Comparison of ENCODE assay signal across 31 mouse cellular contexts in the genomic region with DNA sequence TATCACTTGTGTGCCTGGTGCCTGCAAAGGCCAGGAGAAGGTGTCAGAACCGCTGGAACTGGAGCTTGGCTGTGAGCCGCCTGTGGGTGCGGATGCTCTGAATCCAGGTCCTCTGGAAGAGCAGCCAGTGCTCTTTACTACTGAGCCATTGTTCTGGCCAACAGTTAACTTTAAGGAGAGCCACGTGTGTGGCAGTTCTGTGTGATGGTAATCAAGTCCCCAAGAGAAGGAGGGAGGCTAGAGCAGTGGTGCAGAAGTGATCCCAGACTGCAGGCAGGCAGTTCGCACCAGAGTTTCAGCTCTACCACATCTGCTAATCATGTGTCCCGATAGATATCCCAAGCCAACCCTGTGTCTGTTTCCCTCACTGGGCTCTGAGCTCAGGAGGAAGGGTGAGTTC. TPM values are rescaled to one million over a fixed set of nuclear protein-coding genes. Genes with fewer than 3 reads are reported as not detected.
DNase-seq lines count a peak whose midpoint lies in the region; ATAC-seq and TF ChIP-seq lines count a peak whose summit lies in the region.
"Had no signal": no experiment of that assay in that cellular context is flagged by ENCODE, and none has a peak within 500 bp of the region (broad histone marks: within the 10 kb centered on the region; RNA-seq: fewer than 3 reads in every experiment).

No protein-coding gene starts in this region.

- intact Hi-C loops in left cerebral cortex, postnatal 14 days (cut with DNase I): no loop called here

- 58% methylated on average over 6 of the region's 6 CpGs for WGBS in embryonic facial prominence, embryonic 14.5 days
- WGBS in embryonic facial prominence, embryonic 10.5 days: 71% methylated on average over 6 of the region's 6 CpGs

- no peak overlapping the region for H3K27ac ChIP-seq in embryonic facial prominence, embryonic 14.5 days (replicated peaks; ENCODE audit: low read depth, low read length)
- H3K27ac ChIP-seq in embryonic facial prominence, embryonic 10.5 days (replicated peaks): no peak overlapping the region
- H3K27ac ChIP-seq in ES-Bruce4 (ENCODE audit: insufficient read depth, low read length): 0 out of 2 replicates have a peak overlapping the region, but pooled peaks have one; percentile 30
- H3K27ac ChIP-seq: embryonic facial prominence, embryonic 13.5 days; forebrain, embryonic 10.5 days; forebrain, embryonic 13.5 days; gastrocnemius, adult 2 months; heart, embryonic 13.5 days; hindbrain, embryonic 14.5 days; hindbrain, postnatal 0 days had no signal

- no peaks in the 10 kb centered on the region for H3K27me3 ChIP-seq in embryonic facial prominence, embryonic 14.5 days (replicated peaks; ENCODE audit: control insufficient read depth, insufficient read depth, low read length)
- no peaks in the 10 kb centered on the region for H3K27me3 ChIP-seq in embryonic facial prominence, embryonic 10.5 days (replicated peaks; ENCODE audit: low read depth, poor library complexity, severe bottlenecking)
- H3K27me3 ChIP-seq in ES-Bruce4 (ENCODE audit: control insufficient read depth, insufficient read depth, low read length, poor library complexity, severe bottlenecking): no peaks in the 10 kb centered on the region
- H3K27me3 ChIP-seq: embryonic facial prominence, embryonic 13.5 days; forebrain, embryonic 13.5 days; heart, embryonic 13.5 days had no signal

- no peak for ATAC-seq in embryonic facial prominence, embryonic 14.5 days (ENCODE audit: low read depth)
- ATAC-seq in frontal cortex, adult (ENCODE audit: low TSS enrichment): no peak
- ATAC-seq: activated CD4-positive, CD25-positive, alpha-beta regulatory T cell, adult 4 months; CD4-positive, CD25-positive, alpha-beta regulatory T cell, adult 4 months; forebrain, embryonic 13.5 days; forebrain, embryonic 16.5 days; hindbrain, postnatal 0 days; inflammation-experienced regulatory T-cells, adult 6 months; intestine, embryonic 16.5 days had no signal

- no peak overlapping the region for H3K4me2 ChIP-seq in embryonic facial prominence, embryonic 14.5 days (ENCODE audit: low read depth, low read length)
- H3K4me2 ChIP-seq: embryonic facial prominence, embryonic 13.5 days; forebrain, embryonic 13.5 days; heart, embryonic 13.5 days; hindbrain, embryonic 14.5 days had no signal

- no peak overlapping the region for H3K4me3 ChIP-seq in embryonic facial prominence, embryonic 14.5 days (ENCODE audit: low read depth, low read length)
- H3K4me3 ChIP-seq in embryonic facial prominence, embryonic 10.5 days: no peak overlapping the region
- H3K4me3 ChIP-seq in ES-Bruce4 (ENCODE audit: low read depth, low read length): 0 out of 2 replicates have a peak overlapping the region, but pooled peaks have one; percentile 5
- H3K4me3 ChIP-seq: embryonic facial prominence, embryonic 13.5 days; forebrain, embryonic 10.5 days; forebrain, embryonic 13.5 days; gastrocnemius, adult 2 months; heart, embryonic 13.5 days had no signal

- peak; percentile 4 for DNase-seq in embryonic facial prominence, embryonic 14.5 days (ENCODE audit: low spot score)
- DNase-seq in embryonic facial prominence, embryonic 10.5 days (ENCODE audit: low spot score): no peak
- peak; percentile 19 for DNase-seq in 3T3-L1 (ENCODE audit: low read depth, low spot score)
- DNase-seq in R1 (ENCODE audit: low read depth, low spot score): peak; percentile 84
- no peak for DNase-seq in urinary bladder, adult 2 months (ENCODE audit: low spot score)
- no peak for DNase-seq in left cerebral cortex, postnatal 14 days (ENCODE audit: low spot score in 2 of 2)
- DNase-seq: adrenal gland, adult 8-10 months; adrenal gland, postnatal 25 days; cerebellum, adult 11-12 months; cerebellum, adult 8-10 months; cerebellum, postnatal 10 days; cerebellum, postnatal 36 days; gastrocnemius, adult 2 months; gastrocnemius, postnatal 14 days; heart, adult 18-20 months; heart, postnatal 14 days; heart, postnatal 4 days; kidney, adult 18-20 months had no signal

- no peaks in the 10 kb centered on the region for H3K9me3 ChIP-seq in embryonic facial prominence, embryonic 14.5 days (ENCODE audit: control insufficient read depth, low read length)
- no peaks in the 10 kb centered on the region for H3K9me3 ChIP-seq in embryonic facial prominence, embryonic 10.5 days
- no peaks in the 10 kb centered on the region for H3K9me3 ChIP-seq in ES-Bruce4 (replicated peaks; ENCODE audit: control insufficient read depth, insufficient read depth, low read length, poor library complexity, severe bottlenecking)
- H3K9me3 ChIP-seq: embryonic facial prominence, embryonic 13.5 days; forebrain, embryonic 10.5 days; forebrain, embryonic 13.5 days; heart, embryonic 13.5 days had no signal

- H3K36me3 ChIP-seq in embryonic facial prominence, embryonic 14.5 days (ENCODE audit: control insufficient read depth, insufficient read depth, low read length): peaks cover 61% of the 10 kb centered on the region; the same call in 1 of the 2 replicates
- H3K36me3 ChIP-seq in embryonic facial prominence, embryonic 10.5 days (replicated peaks): peaks cover 71% of the 10 kb centered on the region
- H3K36me3 ChIP-seq in ES-Bruce4 (ENCODE audit: control insufficient read depth, insufficient read depth, low read length, poor library complexity, severe bottlenecking): 0 out of 2 replicates have a peak, but pooled peaks cover 3% of the 10 kb centered on the region

- TF ChIP-seq CTCF in ES-Bruce4 (IDR thresholded peaks at IDR 0.05; ENCODE audit: low read depth, low read length): no peak

- H3K9ac ChIP-seq in embryonic facial prominence, embryonic 14.5 days (ENCODE audit: low read depth, low read length): no peak overlapping the region
- H3K9ac ChIP-seq in ES-Bruce4 (ENCODE audit: low read depth, poor library complexity, severe bottlenecking): no peak overlapping the region
- H3K9ac ChIP-seq: embryonic facial prominence, embryonic 13.5 days; forebrain, embryonic 13.5 days; heart, embryonic 13.5 days; hindbrain, embryonic 14.5 days had no signal

- TF ChIP-seq POLR2A in ES-Bruce4 (IDR thresholded peaks at IDR 0.05; ENCODE audit: insufficient read depth, low read length): no peak

- TF ChIP-seq EP300 in ES-Bruce4 (IDR thresholded peaks at IDR 0.05; ENCODE audit: insufficient read depth, low read depth, low read length): 0 out of 2 replicates have a peak, but pooled peaks have one; percentile 63

- H3K4me1 ChIP-seq in embryonic facial prominence, embryonic 14.5 days (ENCODE audit: control insufficient read depth, insufficient read depth, low read length): no peaks in the 10 kb centered on the region
- no peaks in the 10 kb centered on the region for H3K4me1 ChIP-seq in embryonic facial prominence, embryonic 10.5 days
- H3K4me1 ChIP-seq in ES-Bruce4 (ENCODE audit: control insufficient read depth, insufficient read depth, low read length): peaks cover 2% of the 10 kb centered on the region
- H3K4me1 ChIP-seq: embryonic facial prominence, embryonic 13.5 days; forebrain, embryonic 10.5 days; forebrain, embryonic 13.5 days; heart, embryonic 13.5 days had no signal

RNA-seq across cellular contexts. Expression of gene Abcc5, which starts 36.0 kb away (rescaled TPM):
- 63.5 and 63.8 TPM in 2 replicates for polyA plus RNA-seq in embryonic facial prominence, embryonic 14.5 days (2014; fragmentation: Nextera tagmentation; extraction: Ambion mirVana)
- polyA plus RNA-seq in embryonic facial prominence, embryonic 10.5 days (2016; fragmentation: Nextera tagmentation; extraction: Ambion mirVana): 63.9 and 64.3 TPM in 2 replicates
- polyA plus RNA-seq in ES-Bruce4 (2011; ENCODE audit: insufficient read depth, insufficient read length, low read depth, missing spikeins): 85.0 and 89.5 TPM in 2 replicates
- 128 and 170 TPM in 2 replicates for polyA plus RNA-seq in urinary bladder, adult 2 months (2012; rRNA removed)
- 100 to 1,000 TPM; 188 to 198 TPM for total RNA-seq in left cerebral cortex, postnatal 14 days (2021)

Comparison
In these comparisons a context has a peak if more than half of its experiments do, and no peak if none do; other contexts are left out.
1. DNase-seq: peak in embryonic facial prominence, embryonic 14.5 days (single experiment), 3T3-L1 (single experiment) and R1 (single experiment); none in embryonic facial prominence, embryonic 10.5 days (single experiment), urinary bladder, adult 2 months (single experiment) and left cerebral cortex, postnatal 14 days (0 of 2).